Mouse (Mus musculus) heart, postnatal 0 days (tissue): ENCODE measurements at regions not wholly inside any gene's neighbourhood (a gene's known extent, or its start where the extent isn't known, plus 50 kb on each side); places are given as distances from the start of the nearest gene placed in this dataset.

Experiments used
- ATAC-seq: fragments of 200-750 bp; cut with Nextera tagmentation; 2 replicates; pipeline ENCODE4 v1.8.0; 2017; ENCODE audit warnings: low read depth, moderate number of reproducible peaks, moderate library complexity; ENCODE audit not compliant: insufficient read depth
- DNase-seq: peaks from one replicate; pipeline ENCODE4 v3.0.0-alpha.2; 2016; ENCODE audit warnings: low spot score
- H3K27ac ChIP-seq: fragments of 300-500 bp; sonication (generic); 2 replicates; pipeline ENCODE4 v1.5.1; 2014; ENCODE audit warnings: low read depth, mild to moderate bottlenecking
- H3K27me3 ChIP-seq: fragments of 300-500 bp; sonication (generic); 2 replicates; pipeline ENCODE4 v1.6.1; 2014; ENCODE audit warnings: low read length, mixed read lengths; ENCODE audit not compliant: control insufficient read depth, insufficient read depth
- H3K36me3 ChIP-seq: fragments of 300-500 bp; sonication (generic); replicated peaks from 2 replicates; pipeline ENCODE4 v1.6.1; 2014; ENCODE audit warnings: low read length, mixed read lengths; ENCODE audit not compliant: control insufficient read depth, insufficient read depth
- H3K4me1 ChIP-seq: fragments of 300-500 bp; sonication (generic); 2 replicates; pipeline ENCODE4 v1.6.1; 2014; ENCODE audit warnings: antibody characterized with exemption; ENCODE audit not compliant: control insufficient read depth, insufficient read depth
- H3K4me2 ChIP-seq: fragments of 300-500 bp; sonication (generic); 2 replicates; pipeline ENCODE4 v1.6.1; 2014; ENCODE audit warnings: low read depth, mild to moderate bottlenecking, low read length, moderate library complexity
- H3K4me3 ChIP-seq: fragments of 300-500 bp; sonication (generic); 2 replicates; pipeline ENCODE4 v1.5.1; 2014; ENCODE audit warnings: low read depth, low read length
- H3K9ac ChIP-seq: fragments of 300-500 bp; sonication (generic); replicated peaks from 2 replicates; pipeline ENCODE4 v1.6.1; 2014; ENCODE audit warnings: low read depth, low read length, mixed read lengths
- H3K9me3 ChIP-seq: fragments of 300-500 bp; sonication (generic); replicated peaks from 2 replicates; pipeline ENCODE4 v1.6.1; 2016; ENCODE audit warnings: low read length; ENCODE audit not compliant: control insufficient read depth
- CTCF ChIP-seq: IDR thresholded peaks from 2 replicates; pipeline ENCODE4 v1.5.1; 2016; ENCODE audit warnings: antibody characterized with exemption, control low read depth, low read depth
- EP300 ChIP-seq: IDR thresholded peaks from 2 replicates; pipeline ENCODE4 v1.6.1; 2016; ENCODE audit warnings: antibody characterized with exemption, low read depth
- WGBS: fragments of 180-500 bp; shearing (Covaris S2); extraction: QIAGEN DNeasy Blood & Tissue Kit; methylation state at CpG from one replicate; pipeline ENCODE4 v1.1.7; 2014; 5-methylcytosine and 5-hydroxymethylcytosine counted together

DNA sequence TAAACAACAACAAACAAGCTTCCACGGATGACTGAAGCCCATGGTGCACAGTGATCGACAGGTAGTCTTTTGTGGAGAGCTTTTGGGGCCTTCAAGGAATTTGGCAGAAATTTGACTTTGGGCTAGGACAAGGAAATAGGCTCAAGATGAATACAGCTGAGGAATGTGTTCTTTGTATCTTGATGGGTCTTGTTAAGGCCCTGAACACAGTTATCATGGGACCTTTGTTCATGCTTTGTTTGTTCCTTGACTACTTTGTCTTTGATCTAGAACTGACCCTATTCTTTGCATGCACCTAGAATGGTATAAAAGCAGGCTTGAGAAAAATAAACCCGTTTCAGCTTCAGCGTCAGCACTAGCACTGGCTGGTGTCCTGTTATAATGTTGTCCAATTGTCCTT, 168.1 kb upstream of the Sp8 start:
- Histone ChIP-seq H3K36me3 (no peaks in the 10 kb centered on the region), H3K9ac (no peak overlapping the region), H3K4me1 (no peaks in the 10 kb centered on the region), H3K27ac (no peak overlapping the region), H3K9me3 (no peaks in the 10 kb centered on the region), H3K27me3 (no peaks in the 10 kb centered on the region), H3K4me3 (no peak overlapping the region), H3K4me2 (no peak overlapping the region)
- 84% methylated on average over 4 of the region's 4 CpGs for WGBS
- DNase-seq (no peak), ATAC-seq (no peak)
- no peak for TF ChIP-seq CTCF

DNA sequence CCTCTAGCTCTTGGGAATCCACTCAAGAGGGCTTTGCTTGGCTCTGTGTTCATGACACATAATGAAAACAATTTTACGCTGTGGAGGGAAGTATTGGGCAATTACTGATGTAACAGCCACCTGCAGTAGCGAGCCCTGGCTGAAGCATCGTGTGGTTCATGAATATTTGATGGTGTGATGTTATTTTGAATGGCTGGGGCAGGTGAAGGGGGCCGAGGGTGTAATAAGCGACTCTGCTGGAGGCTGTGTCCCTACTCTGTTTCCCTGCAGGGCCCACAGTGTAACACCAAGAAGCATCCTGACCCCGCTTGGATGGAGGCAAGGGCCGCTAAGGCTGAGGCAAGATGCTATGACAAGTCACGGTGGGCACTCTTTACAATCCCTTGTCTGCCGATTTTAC, 184.6 kb upstream of the Sp8 start:
- no peak for DNase-seq
- H3K9me3 ChIP-seq, result no peaks in the 10 kb centered on the region
- no peaks in the 10 kb centered on the region for H3K27me3 ChIP-seq
- H3K36me3 ChIP-seq, result no peaks in the 10 kb centered on the region
- no peak overlapping the region for H3K4me3 ChIP-seq
- no peaks in the 10 kb centered on the region for H3K4me1 ChIP-seq
- no peak overlapping the region for H3K9ac ChIP-seq
- H3K27ac ChIP-seq, result no peak overlapping the region
- ATAC-seq, result no peak
- H3K4me2 ChIP-seq, result no peak overlapping the region
- no peak for TF ChIP-seq CTCF
- TF ChIP-seq EP300, result no peak
- WGBS, result 54% methylated on average over 9 of the region's 9 CpGs

DNA sequence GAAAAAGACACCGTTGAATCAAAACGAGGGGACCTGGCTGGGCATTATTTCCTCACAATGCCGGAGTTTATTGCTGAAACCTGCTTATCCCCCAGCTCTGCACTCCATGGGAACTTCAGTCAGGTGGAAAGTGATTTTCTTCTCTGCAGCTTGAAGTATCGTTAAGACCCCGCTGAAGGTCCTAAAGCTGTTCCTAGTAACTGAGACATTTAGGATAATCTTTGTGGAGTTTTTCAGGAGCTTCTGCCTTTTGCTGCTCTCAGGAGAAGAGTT, 185.0 kb upstream of the Sp8 start:
- no peak for DNase-seq
- TF ChIP-seq CTCF (no peak), EP300 (no peak)
- Histone ChIP-seq H3K4me1 (no peaks in the 10 kb centered on the region), H3K4me3 (0 out of 2 replicates have a peak overlapping the region, but pooled peaks have one; percentile 5), H3K27ac (no peak overlapping the region), H3K4me2 (peak overlapping the region; percentile 39; the same call in 1 of the 2 replicates), H3K27me3 (no peaks in the 10 kb centered on the region), H3K9ac (no peak overlapping the region), H3K36me3 (no peaks in the 10 kb centered on the region), H3K9me3 (no peaks in the 10 kb centered on the region)
- ATAC-seq, result no peak
- 19% methylated on average over 5 of the region's 5 CpGs for WGBS

DNA sequence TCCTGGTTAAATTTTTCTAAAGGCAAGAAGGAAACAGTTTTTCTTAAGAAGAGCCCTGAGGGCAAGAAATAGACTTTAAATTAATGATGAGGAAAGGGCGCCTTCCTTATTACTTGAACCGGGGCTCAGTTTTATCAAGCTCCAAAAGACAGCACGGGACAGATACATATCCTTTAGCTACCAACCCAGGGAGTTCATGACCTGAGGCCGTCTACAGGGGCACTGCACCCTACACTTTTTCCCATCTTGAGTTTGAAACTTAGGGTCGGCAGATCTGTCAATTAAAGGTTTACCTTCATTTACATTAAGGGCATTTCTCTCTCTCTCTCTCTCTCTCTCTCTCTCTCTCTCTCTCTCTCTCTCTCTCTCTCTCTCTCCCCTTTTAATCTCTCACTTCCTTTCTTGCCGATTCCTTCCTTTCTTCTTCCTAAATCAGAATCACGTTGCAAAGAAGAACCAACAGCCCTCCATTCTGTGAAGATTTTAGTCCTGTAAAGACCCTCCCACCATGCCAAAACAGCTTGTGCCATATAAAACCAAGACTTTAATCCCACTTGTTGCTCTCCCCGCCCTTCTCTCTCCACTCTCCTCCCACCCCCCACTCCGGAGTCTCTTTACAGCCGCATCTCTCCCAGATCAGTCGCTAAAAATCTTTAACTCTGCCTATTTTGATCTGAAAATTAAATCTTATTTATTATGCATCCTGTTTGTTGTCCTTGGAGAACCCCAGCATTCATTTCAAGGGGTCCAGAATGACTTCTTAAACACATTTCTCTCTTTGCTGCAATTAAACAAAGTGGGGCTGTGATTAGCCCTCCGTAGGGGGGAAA, 185.5 kb upstream of the Sp8 start:
- peak overlapping the region; percentile 39; the same call in 1 of the 2 replicates for H3K4me2 ChIP-seq
- H3K27me3 ChIP-seq, result no peaks in the 10 kb centered on the region
- H3K36me3 ChIP-seq, result no peaks in the 10 kb centered on the region
- no peak overlapping the region for H3K27ac ChIP-seq
- ATAC-seq (no peak), DNase-seq (no peak)
- 21% methylated on average over 12 of the region's 12 CpGs for WGBS
- no peak overlapping the region for H3K9ac ChIP-seq
- H3K9me3 ChIP-seq, result no peaks in the 10 kb centered on the region
- no peaks in the 10 kb centered on the region for H3K4me1 ChIP-seq
- H3K4me3 ChIP-seq, result 0 out of 2 replicates have a peak overlapping the region, but pooled peaks have one; percentile 5
- TF ChIP-seq EP300 (no peak), CTCF (no peak)

DNA sequence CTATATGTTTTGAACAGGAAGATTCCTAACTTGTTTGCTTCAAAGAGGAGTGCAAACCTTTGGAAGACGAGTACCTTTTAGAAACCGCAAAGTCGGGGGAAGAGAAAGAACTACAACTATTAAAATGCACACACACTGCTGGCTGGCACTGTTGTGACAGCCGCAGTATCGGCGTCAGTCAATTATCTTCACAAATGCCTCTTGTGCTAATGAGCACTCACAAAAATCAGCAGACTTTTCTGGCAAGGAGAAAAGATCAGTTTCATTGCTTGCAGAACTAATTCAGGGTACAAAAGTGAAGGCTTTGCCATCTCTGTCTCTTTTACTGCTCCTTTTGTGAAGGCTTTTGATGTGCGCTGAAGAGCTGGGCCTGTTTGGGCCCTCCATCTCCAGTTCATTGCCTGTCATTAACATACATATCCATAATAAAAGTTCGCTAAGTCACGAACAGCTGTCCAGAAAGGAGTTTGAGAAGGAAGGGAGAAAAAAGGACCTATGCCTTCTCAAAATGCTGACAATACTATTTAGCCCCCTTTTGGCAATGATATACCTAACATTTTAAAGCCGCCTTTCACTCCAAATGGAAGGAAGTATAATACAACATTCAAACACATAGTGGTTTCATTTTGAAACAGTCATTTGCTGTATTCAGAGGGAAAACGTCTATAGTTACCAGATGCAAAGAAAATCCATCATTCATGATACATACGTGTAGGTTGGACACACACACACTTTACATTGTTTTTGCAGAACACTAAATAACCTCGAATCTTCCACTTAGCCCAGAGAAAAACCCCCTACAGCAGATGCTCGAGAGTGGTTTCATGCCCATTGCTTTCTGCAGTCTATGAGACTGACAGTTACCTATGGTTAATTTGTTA, 186.6 kb upstream of the Sp8 start:
- no peaks in the 10 kb centered on the region for H3K27me3 ChIP-seq
- no peaks in the 10 kb centered on the region for H3K36me3 ChIP-seq
- no peak overlapping the region for H3K27ac ChIP-seq
- TF ChIP-seq EP300 (no peak), CTCF (no peak)
- ATAC-seq, result no peak
- no peak overlapping the region for H3K4me2 ChIP-seq
- no peak overlapping the region for H3K4me3 ChIP-seq
- WGBS, result 66% methylated on average over 14 of the region's 14 CpGs
- no peak overlapping the region for H3K9ac ChIP-seq
- H3K9me3 ChIP-seq, result no peaks in the 10 kb centered on the region
- no peak for DNase-seq
- no peaks in the 10 kb centered on the region for H3K4me1 ChIP-seq
